Mouse (Mus musculus): ENCODE data around the gene Grik3. TPM values are rescaled to one million over a fixed set of nuclear protein-coding genes. Genes with fewer than 3 reads are reported as not detected.

Grik3 gene
- polyA plus RNA-seq, 1 experiment from 2014 or later, result 1.1 TPM

DNA sequence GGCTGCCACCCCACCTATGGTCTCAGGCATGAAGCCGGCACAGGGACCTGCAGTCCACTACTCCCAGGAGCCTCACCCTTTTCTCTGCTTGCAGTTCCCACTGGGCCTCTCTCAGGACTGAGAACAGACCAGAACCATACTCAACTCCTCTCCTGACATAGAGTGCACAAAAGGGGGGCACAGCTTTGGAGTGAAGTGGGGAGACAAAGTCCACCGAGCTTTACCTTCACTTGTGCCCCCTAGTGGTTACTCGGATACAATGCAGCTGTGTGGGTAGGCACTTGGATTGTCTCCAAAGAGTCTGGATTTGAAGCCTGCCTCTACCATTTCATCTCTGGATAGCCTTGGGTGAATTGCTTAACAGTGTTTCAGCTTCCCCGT, 212.8 kb downstream of the Grik3 start:
- Histone ChIP-seq H3K27me3 (ENCODE audit: control insufficient read depth, insufficient read depth, low read length) (no peaks in the 10 kb centered on the region), H3K36me3 (ENCODE audit: control insufficient read depth, insufficient read depth, low read length) (no peaks in the 10 kb centered on the region), H3K27ac (ENCODE audit: low read length) (no peak overlapping the region), H3K4me2 (replicated peaks; ENCODE audit: low read depth, low read length) (no peak overlapping the region), H3K9me3 (ENCODE audit: control insufficient read depth, low read depth, low read length) (no peaks in the 10 kb centered on the region), H3K9ac (replicated peaks; ENCODE audit: low read depth, low read length) (no peak overlapping the region), H3K4me1 (ENCODE audit: control insufficient read depth, insufficient read depth, low read length) (no peaks in the 10 kb centered on the region), H3K4me3 (ENCODE audit: low read depth, low read length) (no peak overlapping the region)
- ATAC-seq (ENCODE audit: insufficient number of reproducible peaks, insufficient read depth, low FRiP score, low read depth), result 0 out of 2 replicates have a peak, but pooled peaks have one; percentile 10
- 42% methylated on average over 4 of the region's 4 CpGs for WGBS

DNA sequence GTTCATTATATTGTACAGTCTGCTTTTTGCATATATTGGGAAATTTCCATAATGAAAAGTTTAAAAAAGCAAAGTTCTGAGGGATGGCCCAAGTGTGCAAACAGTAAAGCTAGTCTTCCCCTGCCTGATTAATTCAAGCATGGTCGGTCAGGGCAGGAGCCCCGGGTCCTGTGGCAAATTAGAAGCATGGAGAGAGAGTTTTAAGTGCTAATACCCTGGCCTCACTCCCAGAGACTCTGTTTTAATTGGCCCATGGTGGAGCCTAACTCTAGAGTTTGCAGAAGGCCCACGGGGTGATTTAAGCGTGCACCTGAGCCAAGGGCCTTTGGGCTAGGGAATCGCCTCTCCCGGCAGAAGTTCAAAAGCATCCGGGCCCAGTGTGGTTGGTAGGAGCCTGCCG, 215.2 kb downstream of the Grik3 start:
- Histone ChIP-seq H3K4me2 (replicated peaks; ENCODE audit: low read depth, low read length) (no peak overlapping the region), H3K9me3 (ENCODE audit: control insufficient read depth, low read depth, low read length) (no peaks in the 10 kb centered on the region), H3K9ac (replicated peaks; ENCODE audit: low read depth, low read length) (no peak overlapping the region), H3K4me3 (ENCODE audit: low read depth, low read length) (no peak overlapping the region), H3K4me1 (ENCODE audit: control insufficient read depth, insufficient read depth, low read length) (no peaks in the 10 kb centered on the region), H3K27me3 (ENCODE audit: control insufficient read depth, insufficient read depth, low read length) (no peaks in the 10 kb centered on the region), H3K36me3 (ENCODE audit: control insufficient read depth, insufficient read depth, low read length) (no peaks in the 10 kb centered on the region), H3K27ac (ENCODE audit: low read length) (no peak overlapping the region)
- no peak for ATAC-seq (ENCODE audit: insufficient number of reproducible peaks, insufficient read depth, low FRiP score, low read depth)
- 83% methylated on average over 8 of the region's 8 CpGs for WGBS

DNA sequence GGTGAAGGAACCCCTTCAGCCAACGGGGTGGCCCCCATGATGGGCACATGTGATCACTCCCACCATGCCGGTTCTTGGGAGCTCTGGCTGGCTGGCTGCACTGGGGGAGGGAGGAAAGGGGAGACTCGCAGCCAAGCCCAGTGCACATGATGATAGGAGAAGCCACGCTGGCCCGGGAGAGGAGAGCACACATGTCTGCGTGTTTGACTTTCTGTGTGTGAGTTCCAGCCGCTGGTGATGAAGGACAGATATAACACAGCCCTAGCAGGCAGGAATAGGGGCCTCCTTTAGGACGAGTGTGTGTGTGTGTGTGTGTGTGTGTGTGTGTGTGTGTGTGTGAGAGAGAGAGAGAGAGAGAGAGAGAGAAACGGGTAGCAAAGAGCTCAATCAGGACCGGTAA, 219.2 kb downstream of the Grik3 start:
- H3K9me3 ChIP-seq (ENCODE audit: control insufficient read depth, low read depth, low read length), result no peaks in the 10 kb centered on the region
- H3K27ac ChIP-seq (ENCODE audit: low read length), result no peak overlapping the region
- H3K9ac ChIP-seq (replicated peaks; ENCODE audit: low read depth, low read length), result no peak overlapping the region
- WGBS, result 72% methylated on average over 10 of the region's 10 CpGs
- no peaks in the 10 kb centered on the region for H3K4me1 ChIP-seq (ENCODE audit: control insufficient read depth, insufficient read depth, low read length)
- H3K27me3 ChIP-seq (ENCODE audit: control insufficient read depth, insufficient read depth, low read length), result no peaks in the 10 kb centered on the region
- H3K4me3 ChIP-seq (ENCODE audit: low read depth, low read length), result no peak overlapping the region
- no peak for ATAC-seq (ENCODE audit: insufficient number of reproducible peaks, insufficient read depth, low FRiP score, low read depth)
- H3K36me3 ChIP-seq (ENCODE audit: control insufficient read depth, insufficient read depth, low read length), result no peaks in the 10 kb centered on the region
- H3K4me2 ChIP-seq (replicated peaks; ENCODE audit: low read depth, low read length), result no peak overlapping the region

DNA sequence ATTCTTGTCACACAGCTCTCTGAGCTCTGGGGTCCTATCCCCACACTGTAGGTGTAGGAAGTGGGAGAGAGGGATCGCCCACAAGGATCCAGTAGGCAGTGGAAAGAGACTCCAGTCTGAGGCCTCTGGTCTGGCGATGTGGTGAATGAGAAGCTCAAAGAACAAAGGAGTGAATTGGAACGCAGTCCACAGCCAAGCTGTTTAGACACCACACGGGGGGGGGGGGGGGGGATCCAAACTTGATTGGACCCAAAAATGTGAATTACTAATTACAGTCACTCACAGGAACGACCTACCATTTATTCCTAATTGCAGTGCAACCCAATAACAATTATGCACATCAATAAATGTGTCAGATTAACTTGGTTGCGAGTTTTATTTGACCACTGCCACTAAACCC, 227.4 kb downstream of the Grik3 start:
- H3K9me3 ChIP-seq (ENCODE audit: control insufficient read depth, low read depth, low read length), result no peaks in the 10 kb centered on the region
- no peak for ATAC-seq (ENCODE audit: insufficient number of reproducible peaks, insufficient read depth, low FRiP score, low read depth)
- no peaks in the 10 kb centered on the region for H3K36me3 ChIP-seq (ENCODE audit: control insufficient read depth, insufficient read depth, low read length)
- H3K4me1 ChIP-seq (ENCODE audit: control insufficient read depth, insufficient read depth, low read length), result no peaks in the 10 kb centered on the region
- WGBS, result 74% methylated on average over 6 of the region's 6 CpGs
- H3K27me3 ChIP-seq (ENCODE audit: control insufficient read depth, insufficient read depth, low read length), result no peaks in the 10 kb centered on the region
- H3K9ac ChIP-seq (replicated peaks; ENCODE audit: low read depth, low read length), result no peak overlapping the region
- no peak overlapping the region for H3K27ac ChIP-seq (ENCODE audit: low read length)
- H3K4me3 ChIP-seq (ENCODE audit: low read depth, low read length), result no peak overlapping the region
- no peak overlapping the region for H3K4me2 ChIP-seq (replicated peaks; ENCODE audit: low read depth, low read length)

DNA sequence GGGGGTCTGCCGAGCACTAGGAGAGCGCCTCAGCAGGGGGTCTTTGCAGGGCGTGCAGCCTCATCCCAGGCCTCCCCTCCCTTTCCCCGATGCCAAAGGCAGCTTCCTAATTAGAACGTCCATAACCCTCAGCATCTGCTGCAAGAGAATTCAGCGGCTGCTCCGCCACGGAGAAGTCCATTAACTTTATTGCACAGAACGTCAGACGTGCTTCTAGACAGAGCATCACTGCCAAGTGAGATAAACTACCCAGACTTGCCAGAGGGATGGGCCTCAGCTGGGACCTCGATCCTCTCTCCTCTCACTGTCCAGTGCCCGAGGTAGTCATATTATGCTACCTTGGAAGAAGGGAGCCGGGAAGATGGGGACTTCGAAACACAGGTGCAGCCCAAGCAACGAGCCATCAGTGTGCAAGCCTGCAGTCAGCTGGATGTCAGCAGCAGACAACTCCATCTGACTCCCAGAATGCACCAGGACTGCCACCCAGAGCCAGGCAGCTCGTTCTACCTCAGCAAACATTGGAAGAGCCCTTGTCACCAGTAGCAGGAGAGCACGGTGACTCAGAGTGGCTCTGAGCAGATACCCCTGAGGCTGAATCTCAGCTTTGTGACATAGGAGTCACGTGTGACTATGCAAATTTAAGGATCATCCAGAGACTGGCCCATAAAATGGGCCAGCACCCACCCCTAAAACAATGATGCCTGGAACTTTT, 228.1 kb downstream of the Grik3 start:
- no peaks in the 10 kb centered on the region for H3K9me3 ChIP-seq (ENCODE audit: control insufficient read depth, low read depth, low read length)
- no peak overlapping the region for H3K4me2 ChIP-seq (replicated peaks; ENCODE audit: low read depth, low read length)
- H3K9ac ChIP-seq (replicated peaks; ENCODE audit: low read depth, low read length), result no peak overlapping the region
- no peaks in the 10 kb centered on the region for H3K27me3 ChIP-seq (ENCODE audit: control insufficient read depth, insufficient read depth, low read length)
- ATAC-seq (ENCODE audit: insufficient number of reproducible peaks, insufficient read depth, low FRiP score, low read depth), result no peak
- no peaks in the 10 kb centered on the region for H3K36me3 ChIP-seq (ENCODE audit: control insufficient read depth, insufficient read depth, low read length)
- H3K27ac ChIP-seq (ENCODE audit: low read length), result no peak overlapping the region
- H3K4me1 ChIP-seq (ENCODE audit: control insufficient read depth, insufficient read depth, low read length), result no peaks in the 10 kb centered on the region
- WGBS, result 35% methylated on average over 18 of the region's 18 CpGs
- H3K4me3 ChIP-seq (ENCODE audit: low read depth, low read length), result no peak overlapping the region

DNA sequence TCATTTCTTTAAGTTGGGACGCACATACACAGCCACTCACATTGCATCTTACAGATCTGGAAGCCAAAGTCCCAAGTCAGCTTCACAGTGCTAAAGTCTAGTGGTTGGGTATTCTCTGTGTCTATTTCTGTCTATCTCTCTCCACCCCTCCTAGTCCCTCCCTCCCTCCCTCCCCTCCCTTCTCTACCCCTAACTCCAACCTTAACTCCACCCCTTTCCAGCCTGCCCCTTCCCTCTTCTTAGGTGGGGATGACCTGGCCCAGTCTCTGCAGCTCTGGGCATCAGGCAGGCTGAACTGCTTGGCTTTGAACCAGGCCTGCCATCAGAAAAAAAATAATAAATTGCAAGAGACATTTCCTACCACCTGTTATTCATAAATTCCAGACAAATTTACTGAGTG, 235.7 kb downstream of the Grik3 start:
- Histone ChIP-seq H3K4me1 (ENCODE audit: control insufficient read depth, insufficient read depth, low read length) (0 out of 2 replicates have a peak, but pooled peaks cover 4% of the 10 kb centered on the region), H3K27me3 (ENCODE audit: control insufficient read depth, insufficient read depth, low read length) (peaks cover 21% of the 10 kb centered on the region), H3K27ac (ENCODE audit: low read length) (no peak overlapping the region), H3K4me2 (replicated peaks; ENCODE audit: low read depth, low read length) (no peak overlapping the region), H3K4me3 (ENCODE audit: low read depth, low read length) (no peak overlapping the region), H3K9me3 (ENCODE audit: control insufficient read depth, low read depth, low read length) (no peaks in the 10 kb centered on the region), H3K36me3 (ENCODE audit: control insufficient read depth, insufficient read depth, low read length) (no peaks in the 10 kb centered on the region), H3K9ac (replicated peaks; ENCODE audit: low read depth, low read length) (no peak overlapping the region)
- ATAC-seq (ENCODE audit: insufficient number of reproducible peaks, insufficient read depth, low FRiP score, low read depth), result no peak
- 82% methylated on average over 1 of the region's 1 CpGs for WGBS

DNA sequence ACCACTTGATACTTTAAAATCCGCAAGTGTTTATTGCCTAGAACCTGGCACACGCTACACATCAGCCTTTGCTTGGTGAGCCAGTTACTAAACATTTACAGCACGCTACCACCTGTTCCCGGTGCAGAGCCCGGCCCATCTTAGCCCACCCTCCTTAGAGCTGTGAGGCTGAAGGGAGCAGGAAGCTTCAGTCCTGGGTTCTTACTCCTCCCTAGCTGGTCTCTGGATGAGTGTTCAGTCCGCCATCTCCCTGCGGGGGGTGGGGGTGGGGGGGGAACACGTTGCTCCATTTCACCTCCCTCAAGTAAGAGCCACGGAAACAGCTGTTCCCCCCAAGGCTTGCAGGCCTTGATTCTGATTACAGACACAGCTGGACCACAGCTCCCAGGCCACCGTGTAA, 236.5 kb downstream of the Grik3 start:
- no peak overlapping the region for H3K4me3 ChIP-seq (ENCODE audit: low read depth, low read length)
- no peaks in the 10 kb centered on the region for H3K9me3 ChIP-seq (ENCODE audit: control insufficient read depth, low read depth, low read length)
- no peak overlapping the region for H3K27ac ChIP-seq (ENCODE audit: low read length)
- 30% methylated on average over 10 of the region's 10 CpGs for WGBS
- 0 out of 2 replicates have a peak, but pooled peaks cover 4% of the 10 kb centered on the region for H3K4me1 ChIP-seq (ENCODE audit: control insufficient read depth, insufficient read depth, low read length)
- ATAC-seq (ENCODE audit: insufficient number of reproducible peaks, insufficient read depth, low FRiP score, low read depth), result no peak
- H3K27me3 ChIP-seq (ENCODE audit: control insufficient read depth, insufficient read depth, low read length), result peaks cover 21% of the 10 kb centered on the region
- H3K4me2 ChIP-seq (replicated peaks; ENCODE audit: low read depth, low read length), result no peak overlapping the region
- no peaks in the 10 kb centered on the region for H3K36me3 ChIP-seq (ENCODE audit: control insufficient read depth, insufficient read depth, low read length)
- no peak overlapping the region for H3K9ac ChIP-seq (replicated peaks; ENCODE audit: low read depth, low read length)

DNA sequence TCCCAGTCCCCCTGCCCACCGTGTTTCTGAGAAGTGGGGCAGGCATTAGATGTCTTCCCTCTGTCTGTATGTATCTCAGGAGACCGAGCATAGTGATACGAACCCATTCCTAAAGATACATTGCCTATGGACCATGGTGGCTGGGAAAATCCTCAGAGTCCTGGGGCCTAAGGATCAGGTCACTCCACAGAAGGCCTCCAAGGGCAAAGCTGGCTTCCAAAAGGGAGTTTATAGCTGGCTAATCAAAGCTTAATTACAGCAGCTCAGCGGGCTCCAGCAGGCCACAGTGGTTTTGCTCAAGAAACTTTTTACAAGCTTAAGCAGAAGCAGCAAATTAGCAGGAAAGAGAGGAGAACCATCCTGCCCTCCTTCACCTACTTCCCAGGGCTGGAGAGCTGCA, 237.1 kb downstream of the Grik3 start:
- 42% methylated on average over 4 of the region's 4 CpGs for WGBS
- no peak for ATAC-seq (ENCODE audit: insufficient number of reproducible peaks, insufficient read depth, low FRiP score, low read depth)
- Histone ChIP-seq H3K27me3 (ENCODE audit: control insufficient read depth, insufficient read depth, low read length) (peaks cover 21% of the 10 kb centered on the region), H3K9ac (replicated peaks; ENCODE audit: low read depth, low read length) (no peak overlapping the region), H3K4me2 (replicated peaks; ENCODE audit: low read depth, low read length) (no peak overlapping the region), H3K4me1 (ENCODE audit: control insufficient read depth, insufficient read depth, low read length) (0 out of 2 replicates have a peak, but pooled peaks cover 4% of the 10 kb centered on the region), H3K9me3 (ENCODE audit: control insufficient read depth, low read depth, low read length) (no peaks in the 10 kb centered on the region), H3K4me3 (ENCODE audit: low read depth, low read length) (no peak overlapping the region), H3K27ac (ENCODE audit: low read length) (no peak overlapping the region), H3K36me3 (ENCODE audit: control insufficient read depth, insufficient read depth, low read length) (no peaks in the 10 kb centered on the region)

Data from stomach, embryonic 14.5 days (tissue).